Mouse (Mus musculus) cerebellum, adult 2 months (tissue): Measurements from ENCODE around the gene Cfap74.

Experiments used
- CTCF ChIP-seq: fragments of 200-500 bp; IDR thresholded peaks from 2 replicates; pipeline ENCODE4 v1.5.1; 2011; ENCODE audit warnings: low read depth, mild to moderate bottlenecking, control low read depth, low read length, moderate library complexity, borderline replicate concordance; ENCODE audit not compliant: insufficient read depth
- POLR2A ChIP-seq: fragments of 200-500 bp; IDR thresholded peaks from 2 replicates; pipeline ENCODE4 v1.6.1; 2011; ENCODE audit warnings: low read length, control low read depth, borderline replicate concordance; ENCODE audit not compliant: insufficient read depth

DNA sequence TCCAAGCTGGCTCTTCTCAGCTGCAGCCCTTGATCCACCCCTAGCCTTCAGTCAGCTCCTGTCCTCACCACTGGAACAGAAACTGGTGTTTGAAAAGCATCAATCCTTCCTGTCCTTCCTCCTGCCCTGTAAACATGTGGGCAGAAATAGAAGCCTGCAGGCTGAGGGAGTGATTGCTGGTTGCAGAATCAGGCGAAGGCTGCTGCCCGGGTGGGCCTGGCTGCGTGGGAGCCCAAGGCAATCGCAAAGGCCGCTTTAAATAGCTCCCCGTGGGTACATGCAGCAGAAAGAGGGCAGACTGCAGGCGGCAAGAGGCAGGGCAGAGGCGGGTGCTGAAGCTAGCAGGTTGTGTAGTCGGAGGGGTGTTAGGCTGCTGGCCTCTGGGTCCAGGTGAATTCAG is 26.2 kb upstream of the Cfap74 start:
- TF ChIP-seq CTCF, result no peak
- 0 out of 2 replicates have a peak, but pooled peaks have one; percentile 11 for TF ChIP-seq POLR2A
